Mouse (Mus musculus): ENCODE results near the gene Acap2.
A peak's percentile ranks its signal among the peaks of the same experiment; 100 is the strongest.

Acap2 gene

DNA sequence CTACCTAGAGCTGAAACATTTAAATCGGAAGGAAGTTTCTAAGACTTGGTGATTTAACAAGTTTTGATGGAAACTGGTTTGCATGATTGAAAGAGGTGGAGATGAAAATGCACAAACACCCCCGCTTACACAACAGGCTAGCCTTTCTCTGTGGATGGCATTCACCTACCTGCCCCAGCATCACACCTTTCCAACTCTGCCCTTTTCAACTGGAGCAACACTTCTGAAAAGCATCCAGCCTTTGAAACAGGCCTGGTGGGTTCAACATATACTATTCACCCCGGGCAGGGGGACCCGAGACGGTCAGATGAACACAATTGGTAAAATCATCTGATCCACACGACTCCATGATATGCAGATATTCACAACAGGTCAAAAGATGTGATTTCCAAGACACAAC, 119.2 kb downstream of the Acap2 start:
- DNase-seq (ENCODE audit: extremely low spot score, low spot score): no peak

DNA sequence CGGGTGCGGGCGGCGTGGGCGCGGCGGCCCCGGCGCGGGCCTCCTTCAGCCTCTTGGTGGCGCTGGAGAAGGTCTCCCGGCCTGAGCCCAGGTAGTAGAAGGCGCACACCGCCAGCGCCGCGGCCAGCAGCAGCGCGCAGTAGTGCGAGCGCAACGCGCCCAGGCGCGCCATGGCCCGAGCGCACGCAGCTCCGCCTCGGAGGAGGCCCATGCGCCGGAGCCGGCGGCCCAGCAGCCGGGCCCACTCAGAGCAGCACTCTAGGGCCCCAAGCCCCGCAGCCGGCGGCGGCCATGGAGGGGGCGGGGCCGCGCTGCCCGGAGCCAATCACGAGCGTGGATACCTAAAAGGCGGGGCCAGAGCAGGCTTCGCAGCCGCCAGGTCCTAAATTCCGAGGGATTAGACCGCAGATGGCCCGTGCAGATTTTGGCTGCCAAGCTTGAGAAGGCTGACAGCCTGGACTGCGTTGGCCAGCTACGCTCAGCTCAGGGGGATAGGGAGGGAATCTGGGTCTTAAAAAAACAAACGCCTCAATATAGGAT, 119.8 kb downstream of the Acap2 start, which contains the start of gene Xxylt1:
Gene Xxylt1 (minus strand): TSS at position 308 of the 540 bp plus-strand sequence.
- DNase-seq (ENCODE audit: extremely low spot score, low spot score): peak; percentile 95

DNA sequence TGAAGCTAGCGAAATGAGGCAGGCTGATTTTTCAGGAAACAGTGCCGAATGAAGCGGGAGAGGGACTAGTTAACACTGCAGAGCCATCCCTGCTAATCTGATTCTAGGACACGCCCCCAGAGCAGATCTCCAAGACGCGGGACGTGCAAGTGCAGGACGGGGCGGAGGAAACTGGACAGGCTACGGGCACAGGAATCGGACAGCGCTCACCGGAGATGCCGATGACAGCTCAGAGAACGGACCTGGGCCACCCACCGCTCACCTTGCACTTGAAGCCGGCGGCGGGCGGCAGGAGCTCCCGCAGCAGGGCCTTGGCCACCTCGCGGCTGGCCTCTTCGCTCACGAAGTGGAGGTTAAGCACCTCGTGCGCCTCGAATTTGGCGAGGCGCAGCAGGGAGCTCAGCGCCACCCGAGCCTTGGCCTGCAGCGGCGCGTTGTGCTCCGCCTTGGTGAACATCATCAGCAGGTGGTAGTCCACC, 120.4 kb downstream of the Acap2 start:
- DNase-seq (ENCODE audit: extremely low spot score, low spot score): peak; percentile 80

DNA sequence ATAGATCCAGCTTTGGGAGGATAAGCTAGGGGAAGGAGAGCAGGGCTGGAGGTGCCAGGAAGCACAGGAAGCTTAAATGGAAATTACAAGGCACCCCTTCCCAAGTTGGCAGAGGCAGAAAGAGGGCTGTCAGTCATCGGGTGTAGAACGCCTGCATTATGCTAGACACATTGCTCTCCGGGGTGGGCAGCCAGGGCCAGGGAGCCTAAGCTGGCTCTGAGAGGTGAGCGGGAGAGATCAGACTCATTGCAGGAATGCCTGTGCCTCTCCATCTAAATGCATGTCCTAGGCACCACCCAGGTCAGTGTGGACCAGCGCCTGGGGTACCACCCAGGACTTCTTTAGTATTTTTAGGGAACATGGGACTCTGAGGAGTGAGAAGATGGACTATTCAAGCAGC, 123.6 kb downstream of the Acap2 start:
- DNase-seq (ENCODE audit: extremely low spot score, low spot score): no peak

DNA sequence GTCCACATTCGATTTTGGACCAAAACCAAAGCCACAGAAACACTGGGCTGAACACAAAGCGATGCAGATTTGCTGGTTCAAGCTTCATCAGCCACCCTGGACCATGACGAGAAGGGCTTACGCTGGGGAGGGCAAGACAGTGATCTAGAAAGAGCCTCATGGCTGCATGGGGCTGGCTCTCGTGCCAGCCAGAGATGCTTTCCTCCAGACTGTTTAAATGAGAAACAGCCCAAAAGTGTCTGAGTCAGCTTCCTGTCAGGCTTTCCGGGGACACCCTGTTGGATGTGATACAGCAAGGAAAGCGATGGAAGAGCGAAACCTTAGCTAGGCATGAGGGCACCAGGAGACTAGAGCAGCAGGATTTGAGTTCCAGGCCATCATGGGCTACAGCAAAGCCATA, 124.6 kb downstream of the Acap2 start:
- DNase-seq (ENCODE audit: extremely low spot score, low spot score): no peak

DNA sequence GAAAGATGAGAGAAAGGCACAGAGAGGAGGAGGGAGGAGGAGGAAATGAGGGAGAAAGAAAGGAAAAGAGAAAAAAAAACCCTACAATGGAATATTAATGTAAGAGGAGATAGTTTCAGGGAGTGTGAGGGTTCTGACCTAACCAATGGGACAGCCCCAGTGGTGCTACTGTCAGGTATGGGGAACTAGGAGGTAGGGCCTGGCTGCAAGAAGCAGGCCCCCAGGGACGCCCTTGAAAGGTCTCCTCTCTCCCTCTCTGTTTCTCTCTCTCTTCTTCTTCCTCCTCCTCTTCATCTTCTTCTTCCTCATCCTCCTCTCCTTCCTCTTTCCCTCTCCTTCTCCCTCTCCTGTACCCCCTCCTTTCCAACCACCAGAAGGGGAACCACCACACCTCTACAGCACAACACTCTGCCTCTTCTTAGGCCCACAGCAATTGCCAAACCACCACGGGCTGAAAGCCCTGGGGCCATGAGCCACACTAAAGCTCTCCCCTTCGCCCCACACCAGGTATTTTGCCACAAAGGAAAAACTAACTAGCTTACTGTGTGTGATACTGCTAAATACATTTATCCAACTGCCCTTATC, 126.6 kb downstream of the Acap2 start:
- no peak for DNase-seq (ENCODE audit: extremely low spot score, low spot score)

DNA sequence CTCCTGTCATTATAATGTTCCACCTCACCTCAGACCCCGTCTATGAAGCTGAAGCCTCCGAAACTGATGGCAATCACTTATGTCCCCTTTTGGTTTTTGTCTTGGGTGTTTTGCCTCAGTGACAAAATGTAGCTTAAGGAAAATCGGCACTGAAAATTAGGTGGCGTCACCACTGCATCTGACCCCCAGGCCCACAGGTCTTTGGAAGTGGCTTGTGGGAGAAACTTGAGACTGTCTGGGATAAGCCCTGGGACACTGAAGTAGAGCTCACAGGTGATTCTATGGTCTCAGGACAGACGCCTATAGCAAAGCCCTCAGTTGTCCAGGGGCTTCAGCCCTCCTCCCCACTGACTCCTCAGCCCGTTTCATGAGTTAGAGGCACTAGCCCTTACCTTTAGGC, 129.3 kb downstream of the Acap2 start:
- DNase-seq (ENCODE audit: extremely low spot score, low spot score): no peak

DNA sequence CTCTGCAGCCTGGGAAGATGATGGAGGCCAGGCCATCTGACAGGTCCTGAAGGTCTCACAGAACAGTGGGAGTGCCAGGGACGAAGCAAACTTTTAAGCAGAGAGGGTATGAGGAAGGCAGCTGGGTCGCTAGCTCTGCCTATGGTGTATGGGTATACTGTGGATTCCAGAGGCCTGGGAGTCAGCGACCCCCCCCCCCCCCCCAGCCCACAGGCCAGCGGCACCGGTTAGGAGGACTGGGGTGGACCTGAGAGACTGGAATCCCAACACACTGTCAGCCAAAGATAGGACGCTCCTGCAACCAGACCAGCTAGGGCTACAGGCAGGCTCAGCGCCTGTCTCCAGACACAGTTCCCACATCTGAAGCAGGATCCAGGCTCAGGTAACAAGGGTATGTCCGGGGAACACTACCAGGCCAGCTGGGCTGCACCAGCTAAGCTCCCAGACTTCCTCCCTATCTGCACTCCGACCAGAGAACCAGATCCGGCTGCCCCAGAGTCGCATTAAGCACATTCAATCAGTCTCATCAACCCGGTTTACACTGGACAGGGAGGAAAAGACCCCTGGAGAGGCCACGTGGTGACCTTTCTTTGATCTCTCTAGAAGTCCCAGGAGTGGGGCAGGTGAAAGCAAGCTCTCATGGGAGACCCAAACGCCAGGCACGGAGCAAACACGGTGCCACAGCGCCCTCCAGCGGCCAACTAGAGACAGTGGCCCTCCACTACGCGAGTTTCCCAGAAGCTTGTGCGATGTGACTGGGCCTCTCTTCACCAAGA, 130.5 kb downstream of the Acap2 start:
- DNase-seq (ENCODE audit: extremely low spot score, low spot score): peak; percentile 92

DNA sequence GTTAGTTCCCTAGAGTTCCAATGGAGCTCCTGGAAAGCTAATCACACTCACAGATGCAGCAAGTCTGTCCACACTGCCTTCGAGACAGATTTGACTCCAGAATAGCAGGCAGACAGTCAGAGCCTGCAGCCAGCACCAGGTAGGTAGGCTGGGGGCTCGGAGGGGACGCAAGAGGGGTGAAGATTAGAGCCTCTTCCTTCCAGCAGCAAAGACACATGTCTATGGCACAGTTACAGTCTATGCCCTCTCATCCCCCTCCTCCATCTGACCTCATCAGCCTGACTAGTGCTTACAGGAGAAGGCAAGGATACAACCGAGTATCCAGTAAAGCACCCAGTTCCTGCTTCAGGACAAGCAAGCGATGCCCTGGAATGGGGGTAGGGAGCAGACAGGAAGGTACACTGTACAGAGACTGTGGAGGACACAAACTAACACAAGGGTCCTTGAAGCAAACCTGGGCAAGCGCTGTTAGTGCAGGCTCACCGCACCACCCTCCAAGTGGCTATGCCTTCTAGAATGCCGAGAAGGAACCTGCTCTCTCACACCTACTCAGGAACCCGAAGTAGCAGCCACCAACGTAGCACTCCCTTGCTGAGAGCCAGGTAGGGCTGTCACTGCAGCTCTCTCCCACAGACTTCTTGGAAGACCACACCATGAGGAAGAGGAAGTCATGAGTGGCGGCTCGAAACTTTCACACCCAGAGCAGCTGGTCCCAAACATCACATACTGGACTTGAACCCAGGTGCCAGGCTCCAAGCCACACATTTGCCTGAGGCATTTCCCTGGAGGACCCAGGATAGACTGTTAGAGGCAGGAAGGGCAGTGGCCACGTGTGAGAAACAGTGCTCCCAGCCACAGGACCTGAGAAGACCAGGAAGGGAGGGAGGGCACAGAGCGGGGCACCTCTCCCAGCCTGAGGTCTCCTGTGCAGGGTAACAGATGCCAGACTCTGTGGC, 131.6 kb downstream of the Acap2 start:
- DNase-seq (ENCODE audit: extremely low spot score, low spot score): no peak

DNA sequence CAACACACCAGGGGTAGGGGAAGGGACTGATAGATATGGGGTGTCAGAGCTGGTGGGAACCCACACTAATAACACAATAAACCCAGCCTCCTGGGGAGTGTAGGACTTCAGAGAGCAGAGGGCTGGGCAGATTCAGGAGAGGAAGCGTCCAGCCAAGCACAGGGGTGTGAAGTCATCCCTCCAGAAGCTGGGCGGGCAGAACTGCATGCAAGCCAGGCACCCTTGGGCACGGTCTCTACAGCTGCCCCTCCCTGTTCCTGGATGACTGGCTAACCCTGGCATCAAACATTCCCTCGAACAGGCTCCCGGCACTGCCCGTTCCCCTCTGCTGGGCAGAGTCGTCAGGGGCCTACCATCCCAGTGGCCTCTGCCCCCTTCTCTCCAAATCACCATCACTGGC, 132.8 kb downstream of the Acap2 start:
- no peak for DNase-seq (ENCODE audit: extremely low spot score, low spot score)

DNA sequence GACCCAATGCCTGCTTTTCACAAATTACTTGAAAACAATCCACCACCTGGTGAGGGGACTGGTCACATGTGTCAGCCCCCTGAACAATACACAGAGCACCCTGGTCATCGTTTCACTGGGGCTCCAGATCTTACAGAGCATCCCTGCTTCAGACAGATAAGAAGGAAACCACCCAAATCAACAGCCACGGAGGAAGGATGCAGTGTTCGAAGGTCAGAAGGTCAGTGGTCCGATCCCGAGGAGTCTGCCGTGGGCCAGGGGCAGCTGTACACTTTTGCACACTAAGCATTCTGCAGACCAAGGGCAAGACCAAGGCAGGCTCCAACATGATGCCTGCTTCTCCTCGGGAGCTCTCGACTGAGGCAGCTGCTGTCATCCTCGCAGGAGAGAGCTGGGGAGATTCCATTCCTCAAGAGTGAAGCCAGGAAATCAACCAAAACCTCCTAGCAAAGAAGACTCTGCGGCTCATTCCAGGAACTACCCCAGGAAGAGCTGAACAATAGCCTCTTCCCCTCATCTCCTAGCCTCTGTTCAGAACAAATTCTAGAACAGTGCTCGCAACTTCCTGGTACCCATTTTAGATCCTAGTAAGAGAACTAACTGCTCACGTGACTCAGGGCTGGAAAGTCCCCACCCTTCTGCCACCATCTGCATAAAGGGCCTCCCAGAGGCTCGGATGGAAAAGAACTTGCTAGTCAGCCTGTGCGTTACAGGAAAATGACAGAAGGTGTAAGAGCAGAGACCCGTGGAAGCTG, 134.5 kb downstream of the Acap2 start:
- no peak for DNase-seq (ENCODE audit: extremely low spot score, low spot score)

DNA sequence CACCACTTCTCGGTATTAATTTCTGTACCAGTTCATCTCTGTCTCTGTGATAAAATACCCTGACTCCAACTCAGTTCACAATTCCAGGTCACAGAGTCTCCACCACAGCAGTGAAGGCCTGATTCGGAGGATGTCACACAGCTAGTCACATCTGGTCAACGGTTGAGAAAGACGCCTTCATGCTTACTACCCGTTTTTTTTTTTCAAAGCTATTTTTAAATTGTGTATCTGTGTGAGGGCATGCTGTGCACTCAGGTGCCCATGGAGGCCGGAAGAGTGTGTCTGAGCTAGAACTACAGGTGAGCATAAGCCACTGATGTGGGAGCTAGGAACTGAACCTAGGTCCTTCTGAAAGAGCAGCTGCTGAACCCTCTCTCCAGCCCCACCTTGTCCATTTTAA, 136.3 kb downstream of the Acap2 start:
- DNase-seq (ENCODE audit: extremely low spot score, low spot score): no peak

DNA sequence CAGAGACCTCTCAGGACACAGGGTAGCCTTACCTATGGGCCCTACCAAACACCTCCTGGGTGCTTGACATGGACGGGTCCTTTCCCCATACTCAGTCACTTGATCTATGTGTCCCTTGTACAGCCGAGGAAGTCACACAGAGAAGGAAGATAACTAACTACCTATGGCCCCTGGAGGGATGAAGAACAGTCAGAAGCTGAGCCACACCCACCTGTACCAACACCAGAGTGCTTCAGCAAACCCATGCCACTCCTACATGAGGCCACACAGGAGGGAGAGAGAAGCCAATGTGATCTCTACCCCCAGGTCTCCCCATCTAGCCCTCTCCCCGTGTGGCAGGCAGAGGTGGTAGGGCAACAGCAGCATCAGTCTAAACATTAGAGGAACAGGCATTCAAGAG, 138.1 kb downstream of the Acap2 start:
- no peak for DNase-seq (ENCODE audit: extremely low spot score, low spot score)

DNA sequence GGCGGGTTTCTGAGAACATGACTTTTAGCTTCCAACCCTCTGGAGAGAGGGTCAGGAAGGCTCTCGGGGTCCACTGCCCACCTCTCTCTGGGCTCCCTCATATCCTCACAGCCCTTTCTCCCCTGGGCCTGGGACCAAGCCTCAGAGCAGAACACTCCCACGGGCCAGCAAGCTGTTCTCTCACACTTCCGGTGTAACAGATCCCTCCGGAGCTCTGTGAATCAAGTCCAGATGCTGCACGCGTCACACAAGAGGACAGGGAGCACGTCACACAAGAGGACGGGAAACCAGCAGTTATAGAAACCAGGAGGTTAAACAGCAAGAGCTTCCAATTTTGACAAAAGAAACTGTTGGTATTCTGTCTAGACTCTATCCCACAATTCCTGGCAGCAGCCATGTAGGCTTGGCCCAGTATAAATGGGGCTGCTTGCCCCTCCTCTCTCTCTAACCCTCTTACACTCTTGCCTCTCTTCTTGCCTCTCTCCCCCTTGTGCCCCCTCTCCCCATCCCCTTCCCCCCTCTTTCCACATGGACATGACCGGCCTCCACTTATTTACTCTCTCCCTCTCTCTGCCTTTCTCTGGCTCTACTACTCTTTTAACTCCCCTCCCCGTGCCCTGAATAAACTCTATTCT, 139.7 kb downstream of the Acap2 start:
- DNase-seq (ENCODE audit: extremely low spot score, low spot score): no peak

DNA sequence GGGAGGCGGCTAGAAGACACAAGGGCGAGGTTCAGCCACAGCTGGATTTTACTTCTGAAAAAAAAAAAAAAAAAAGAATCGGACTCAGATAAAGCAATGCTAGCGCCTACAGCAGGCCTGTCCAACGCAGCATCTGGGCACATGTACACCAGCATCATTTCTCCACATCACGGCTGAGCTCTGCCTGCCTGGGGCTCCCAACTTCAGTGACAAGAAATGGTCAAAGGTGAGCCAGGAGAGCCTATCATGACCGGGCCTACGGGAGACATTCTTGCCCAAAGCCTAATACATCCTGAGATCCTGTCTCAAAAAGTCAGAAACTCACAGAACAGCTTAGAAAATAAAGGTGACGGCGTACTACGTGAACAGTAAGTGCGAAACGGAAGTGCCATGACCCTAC, 140.3 kb downstream of the Acap2 start:
- no peak for DNase-seq (ENCODE audit: extremely low spot score, low spot score)

DNA sequence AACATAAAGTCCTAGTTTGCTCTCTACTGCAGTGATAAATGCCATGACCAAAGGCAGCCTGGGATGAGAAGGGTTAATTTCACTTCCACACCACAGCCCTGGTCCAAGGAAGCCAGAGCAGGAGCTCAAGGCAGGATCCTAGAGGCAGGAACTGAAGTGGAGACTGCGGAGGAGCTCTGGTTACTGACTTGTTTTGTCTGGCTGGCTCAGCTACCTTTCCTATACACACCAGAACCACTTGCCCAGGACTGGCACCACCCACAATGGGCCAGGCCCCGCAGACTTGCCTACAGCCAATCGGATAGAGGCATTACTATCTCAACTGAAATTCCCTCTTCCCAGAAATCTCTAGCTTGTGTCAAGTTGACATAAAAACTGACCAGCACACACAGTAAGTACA, 140.8 kb downstream of the Acap2 start:
- DNase-seq (ENCODE audit: extremely low spot score, low spot score): no peak

DNA sequence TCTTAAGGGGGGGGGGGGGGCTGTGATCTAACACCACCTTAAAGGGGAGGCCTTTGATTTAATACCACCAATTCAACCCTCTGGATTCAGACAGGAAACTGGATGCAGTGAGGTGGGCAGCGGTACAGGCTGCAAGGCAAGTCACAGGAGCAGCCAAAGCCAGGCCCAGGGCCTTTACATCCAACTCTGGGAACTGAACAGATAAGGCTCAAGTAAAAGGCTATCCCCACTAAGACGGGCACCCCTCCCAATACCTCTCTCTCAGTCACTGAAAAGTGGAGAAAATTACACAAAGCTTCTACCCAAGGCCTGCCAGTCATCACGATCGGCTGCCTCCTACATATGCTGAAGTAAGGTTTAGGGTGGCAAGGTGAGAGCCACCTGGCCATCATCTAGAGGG, 141.3 kb downstream of the Acap2 start:
- DNase-seq (ENCODE audit: extremely low spot score, low spot score): no peak

DNA sequence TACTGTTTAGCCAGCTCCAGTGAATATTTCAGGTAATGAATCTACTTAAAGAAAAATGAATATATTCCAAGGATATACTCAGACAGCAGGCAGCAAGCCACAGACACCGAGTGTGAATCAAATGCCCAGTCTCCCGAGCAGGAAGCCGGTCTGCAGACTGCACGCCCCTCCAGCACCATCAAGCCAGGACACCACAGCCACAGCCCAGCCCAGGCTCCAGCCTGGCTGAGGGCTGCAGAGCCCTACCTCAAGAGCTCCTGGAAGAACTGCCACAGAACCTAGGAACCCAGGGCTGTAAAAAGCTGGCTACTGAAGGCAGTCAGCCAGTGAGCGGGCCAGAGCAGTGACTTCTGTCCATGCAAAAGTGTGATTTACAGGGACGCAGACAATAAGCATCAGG, 148.2 kb downstream of the Acap2 start:
- DNase-seq (ENCODE audit: extremely low spot score, low spot score): no peak

DNA sequence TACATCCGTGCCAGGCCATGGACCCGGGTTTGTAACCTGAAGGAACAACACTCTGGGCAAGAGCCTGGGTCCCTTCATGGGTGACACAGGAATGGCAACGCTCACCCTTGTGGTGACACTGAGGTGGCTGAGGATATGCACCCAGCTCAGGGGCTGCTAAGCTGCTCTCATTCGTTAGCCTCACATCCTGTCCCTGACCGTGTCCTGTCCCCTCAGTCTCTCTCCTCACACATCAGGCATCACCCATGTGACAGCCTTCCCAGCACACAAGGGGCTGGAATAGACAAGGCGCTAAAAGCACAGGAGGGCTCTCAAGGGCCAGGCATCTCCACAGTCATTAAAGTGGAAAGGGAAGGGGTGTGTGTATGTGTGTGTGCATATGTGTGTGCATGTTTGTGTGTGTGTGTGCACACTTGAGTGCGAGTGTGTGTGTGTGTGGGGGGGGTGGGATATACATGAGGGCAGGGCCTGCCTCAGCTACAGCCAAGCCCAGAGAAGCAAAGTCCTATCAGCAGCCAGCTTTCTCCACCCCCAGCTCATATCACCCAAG, 148.8 kb downstream of the Acap2 start:
- no peak for DNase-seq (ENCODE audit: extremely low spot score, low spot score)

DNA sequence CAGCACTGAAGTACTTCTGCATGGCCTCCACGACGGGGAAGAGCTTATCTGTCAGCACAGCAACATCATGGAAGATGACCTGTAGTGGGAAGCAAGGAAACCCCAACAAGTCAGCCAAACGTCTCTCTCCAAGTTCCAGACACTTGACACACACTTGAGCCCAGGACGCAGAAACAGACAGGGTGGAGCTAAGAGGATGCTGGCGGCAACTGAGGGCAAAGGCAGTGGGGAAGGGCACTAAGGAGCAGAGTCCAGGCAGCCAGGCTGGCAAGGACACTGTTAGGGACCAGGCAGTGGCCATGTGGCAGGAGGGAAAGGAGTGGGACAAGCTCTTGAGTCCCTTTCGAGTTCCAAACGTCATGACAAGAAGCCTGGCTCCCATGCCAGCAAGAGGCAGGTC, 150.3 kb downstream of the Acap2 start:
- DNase-seq (ENCODE audit: extremely low spot score, low spot score): no peak

Measured in neural tube, embryonic 10.5 days (tissue).